In the genomic region with DNA sequence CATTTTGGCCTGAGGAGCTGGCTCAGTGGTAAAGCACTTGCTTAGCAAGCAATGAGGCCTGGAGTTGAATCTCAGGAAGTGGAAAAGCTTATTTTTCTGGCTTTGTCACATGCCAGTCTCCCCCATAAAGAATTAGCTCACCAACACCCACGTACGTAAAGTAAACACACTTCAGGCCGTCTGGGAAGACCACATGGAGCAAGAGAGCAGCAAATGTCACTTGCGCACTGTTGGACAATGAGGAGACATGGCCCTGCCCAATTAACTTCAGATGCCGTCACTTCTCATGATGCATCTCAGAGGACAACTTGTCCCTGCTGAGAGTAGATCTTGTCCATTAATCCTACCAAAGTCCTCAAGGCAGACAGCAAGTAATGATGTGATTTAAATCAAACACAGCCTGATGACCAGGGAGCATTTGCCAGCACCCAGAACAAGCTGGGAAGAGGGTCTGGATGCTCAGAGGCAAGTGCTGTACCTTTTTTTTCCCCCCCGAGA, we compare ENCODE assay signal across 23 mouse cellular contexts.
"Had no signal": no experiment of that assay in that cellular context is flagged by ENCODE, and none has a peak within 500 bp of the region (broad histone marks: within the 10 kb centered on the region; RNA-seq: fewer than 3 reads in every experiment).

No protein-coding gene starts in this region.

- ATAC-seq: forebrain, postnatal 0 days; hindbrain, postnatal 0 days; intestine, embryonic 16.5 days had no signal

- DNase-seq: forebrain, postnatal 0 days; gastrocnemius, postnatal 14 days; gastrocnemius, postnatal 36 days; heart, adult 11 months; heart, adult 2 months; heart, postnatal 10 days; heart, postnatal 36 days; kidney, adult 11 months; kidney, adult 2 months; kidney, adult 9 months; kidney, postnatal 10 days; kidney, postnatal 4 days; liver had no signal

- H3K4me2 ChIP-seq: heart, embryonic 12.5 days; hindbrain, embryonic 13.5 days; hindbrain, embryonic 15.5 days; limb, embryonic 12.5 days; liver, embryonic 11.5 days had no signal

- H3K4me1 ChIP-seq: hindbrain, embryonic 15.5 days had no signal

- H3K9ac ChIP-seq: forebrain, postnatal 0 days; heart, embryonic 12.5 days; hindbrain, embryonic 13.5 days; hindbrain, embryonic 15.5 days; limb, embryonic 12.5 days had no signal

- H3K27me3 ChIP-seq: heart, embryonic 12.5 days; hindbrain, embryonic 13.5 days; hindbrain, embryonic 15.5 days had no signal

- H3K36me3 ChIP-seq: heart, embryonic 12.5 days; hindbrain, embryonic 13.5 days; hindbrain, embryonic 15.5 days; limb, embryonic 10.5 days; limb, embryonic 12.5 days had no signal

- H3K9me3 ChIP-seq: heart, embryonic 12.5 days; hindbrain, embryonic 13.5 days; hindbrain, embryonic 15.5 days; limb, embryonic 10.5 days; limb, embryonic 12.5 days had no signal

- H3K4me3 ChIP-seq: heart, adult 2 months; heart, embryonic 12.5 days; hindbrain, embryonic 13.5 days; hindbrain, embryonic 15.5 days; layer of hippocampus, adult 2 months; left cerebral cortex, adult 2 months; limb, embryonic 10.5 days; limb, embryonic 12.5 days had no signal

- H3K27ac ChIP-seq: heart, adult 2 months; hindbrain, embryonic 13.5 days; hindbrain, embryonic 15.5 days; hindbrain, postnatal 0 days; layer of hippocampus, adult 2 months; left cerebral cortex, adult 2 months; limb, embryonic 10.5 days; limb, embryonic 12.5 days had no signal
